Mouse (Mus musculus): ENCODE results near the gene Sp100.
"Not testable (repeated sequence)": the region's sequence is repeated elsewhere in the genome, so short reads cannot be mapped to it uniquely, and the experiment has no call there.

Sp100 gene

DNA sequence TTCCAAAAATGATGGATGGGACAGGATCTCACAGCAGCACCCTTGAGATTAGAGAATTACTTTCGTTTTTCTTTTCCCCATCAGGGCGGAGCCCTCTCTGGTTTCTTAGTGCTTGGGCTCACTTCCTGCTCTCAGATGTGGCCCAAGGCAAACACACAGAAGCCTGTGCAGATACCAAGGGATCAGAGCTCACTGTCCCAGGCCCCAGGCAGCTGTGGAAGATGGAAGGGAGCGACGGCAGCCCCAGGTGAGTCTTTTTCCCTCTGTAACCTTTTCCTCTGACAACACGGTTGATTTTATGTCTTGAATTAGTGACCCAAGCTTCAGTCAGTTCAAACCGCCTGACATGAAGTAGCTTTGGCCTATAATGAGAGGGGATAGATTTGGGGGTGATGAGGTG is at the start of gene Sp100:
TSS of gene Sp100 (plus strand) at position 108 of the 400 bp plus-strand sequence.
- DNase-seq: not testable (repeated sequence)

DNA sequence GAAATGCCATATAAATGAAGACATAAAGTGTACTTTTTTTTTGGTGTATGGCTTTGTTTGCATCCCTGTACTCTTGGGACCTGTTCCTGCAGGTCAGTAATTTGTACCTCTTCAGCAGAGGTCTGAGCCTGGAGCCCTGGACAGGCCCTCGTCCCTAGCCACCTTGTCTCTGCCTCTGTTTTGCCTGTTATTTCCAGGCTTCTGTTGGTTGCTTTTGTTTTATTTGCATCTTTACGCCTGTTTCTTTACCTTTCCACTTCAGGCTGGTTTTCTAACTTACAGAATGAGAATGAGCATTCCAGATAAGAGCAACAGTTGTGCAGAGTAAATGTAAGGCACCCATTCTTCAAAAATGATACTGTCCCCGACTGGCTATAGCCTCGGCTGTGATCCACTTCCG is 49.7 kb upstream of the Sp100 start, which contains the start of gene Sp140:
TSS of gene Sp140 (plus strand) at position 301 of the 400 bp plus-strand sequence.
- DNase-seq: not testable (repeated sequence)

DNA sequence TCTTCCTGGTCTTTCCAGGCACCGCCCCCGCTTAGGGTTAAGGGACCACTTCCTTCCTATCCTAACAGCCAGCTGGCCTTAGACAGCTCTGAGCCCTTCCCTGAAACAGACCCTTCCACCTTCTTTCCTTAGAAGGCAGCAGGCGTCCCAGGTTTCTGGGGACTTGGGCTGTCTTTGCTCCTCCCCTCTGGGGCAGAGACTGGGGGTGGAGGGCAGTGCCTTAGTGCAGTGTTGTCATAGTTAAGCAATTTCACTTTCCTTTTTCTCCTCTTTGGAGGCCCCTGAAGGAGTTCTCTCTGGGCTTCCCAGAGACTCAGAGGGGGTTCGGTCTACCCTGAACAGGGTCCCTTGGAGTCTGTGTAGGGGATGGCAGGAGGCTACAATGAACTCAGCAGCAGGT is 49.0 kb upstream of the Sp100 start:
- DNase-seq: not testable (repeated sequence)

DNA sequence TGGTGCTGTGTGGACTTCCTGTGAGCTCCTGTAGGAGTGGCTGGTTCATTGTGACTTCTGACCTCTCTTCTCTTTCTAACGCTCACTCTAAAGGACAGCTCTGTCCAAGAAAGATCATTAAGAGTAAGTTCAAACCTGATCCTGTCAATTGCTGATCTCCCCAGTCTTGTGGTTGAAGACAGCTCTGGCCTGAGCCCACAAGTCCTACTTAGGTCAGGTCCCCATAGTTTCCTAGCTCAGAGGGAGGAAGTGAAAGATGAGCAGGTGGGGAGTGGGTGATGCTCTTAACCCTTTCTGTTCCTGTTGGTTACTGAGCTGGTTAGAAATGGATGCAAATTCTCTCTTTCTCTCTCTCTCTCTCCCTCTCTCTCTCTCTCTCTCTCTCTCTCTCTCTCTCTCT is 45.4 kb upstream of the Sp100 start:
- not testable (repeated sequence) for DNase-seq

DNA sequence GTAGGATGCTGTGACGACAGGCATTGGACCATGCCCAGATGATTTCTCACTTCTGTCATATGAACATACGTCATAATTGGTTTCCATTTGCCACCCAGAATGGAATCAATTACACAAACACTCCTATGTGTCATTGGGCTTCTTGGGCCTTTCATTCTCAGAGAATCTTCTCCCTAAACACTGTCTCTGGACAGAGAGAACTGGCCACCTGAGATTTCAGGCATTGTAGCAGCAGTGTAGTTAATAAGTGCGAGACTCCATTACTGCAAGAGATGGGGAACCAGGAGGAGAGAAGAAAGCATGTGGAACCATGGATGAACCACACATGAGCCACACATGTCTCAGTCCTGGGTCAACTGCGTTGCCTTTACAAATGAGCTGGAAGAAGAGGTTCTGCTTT is 41.4 kb upstream of the Sp100 start:
- not testable (repeated sequence) for DNase-seq

DNA sequence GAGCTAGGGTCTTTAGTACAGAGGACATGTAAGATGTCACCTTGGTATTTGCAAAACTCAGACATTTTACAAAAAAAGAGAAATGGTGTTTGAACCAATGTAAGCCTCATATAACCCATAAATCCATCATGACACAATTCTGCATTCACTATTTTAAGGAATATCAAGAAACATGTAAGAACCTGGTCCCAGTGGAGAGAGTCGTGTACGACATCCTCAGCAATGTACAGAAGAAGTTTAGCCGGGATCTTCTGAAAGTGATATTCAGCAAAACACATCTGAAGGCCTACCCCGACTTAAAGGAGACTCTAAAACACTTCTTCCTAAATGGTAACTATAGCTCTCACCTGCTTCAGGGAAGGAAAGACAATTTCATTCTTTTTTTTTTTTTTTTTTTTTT is 39.2 kb upstream of the Sp100 start:
- DNase-seq: not testable (repeated sequence)

DNA sequence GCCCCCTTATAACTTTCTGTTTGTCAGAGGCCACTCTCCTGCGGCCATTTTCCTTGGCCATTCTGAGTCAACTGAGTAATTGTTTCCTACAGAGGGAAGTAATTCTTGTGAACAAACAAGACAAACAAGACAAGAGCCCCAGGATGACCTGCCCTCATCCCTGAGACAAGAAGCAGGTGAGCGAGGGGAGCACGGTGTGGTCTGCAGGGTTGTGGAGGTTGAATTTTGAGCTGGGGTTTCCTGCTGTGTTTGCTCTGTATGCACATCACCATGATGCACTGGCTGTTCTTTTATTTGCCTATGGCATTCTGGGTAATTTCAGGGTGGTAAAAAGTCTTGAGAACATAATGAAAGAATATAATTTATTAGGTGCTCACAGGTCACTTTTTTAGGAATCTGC is 34.7 kb upstream of the Sp100 start:
- DNase-seq: not testable (repeated sequence)

DNA sequence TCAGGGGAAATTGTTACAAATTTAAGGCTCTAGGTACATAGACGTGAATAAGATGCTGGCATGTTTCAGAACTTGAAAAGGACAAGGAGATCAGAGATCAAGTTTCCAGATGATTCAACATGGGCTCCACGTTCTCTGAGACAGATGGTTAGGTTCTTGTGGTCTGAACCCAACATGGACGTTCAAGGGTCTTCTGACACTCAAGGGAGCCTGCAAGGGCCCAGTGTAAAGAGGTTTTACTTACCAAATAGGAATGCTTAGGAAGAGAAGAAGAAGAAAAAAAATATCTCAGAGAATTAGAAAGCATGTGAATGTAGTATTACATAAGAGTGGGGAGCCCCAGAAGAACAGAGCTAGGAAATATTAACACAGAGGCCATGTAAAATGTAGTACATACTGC is 34.0 kb upstream of the Sp100 start:
- not testable (repeated sequence) for DNase-seq

DNA sequence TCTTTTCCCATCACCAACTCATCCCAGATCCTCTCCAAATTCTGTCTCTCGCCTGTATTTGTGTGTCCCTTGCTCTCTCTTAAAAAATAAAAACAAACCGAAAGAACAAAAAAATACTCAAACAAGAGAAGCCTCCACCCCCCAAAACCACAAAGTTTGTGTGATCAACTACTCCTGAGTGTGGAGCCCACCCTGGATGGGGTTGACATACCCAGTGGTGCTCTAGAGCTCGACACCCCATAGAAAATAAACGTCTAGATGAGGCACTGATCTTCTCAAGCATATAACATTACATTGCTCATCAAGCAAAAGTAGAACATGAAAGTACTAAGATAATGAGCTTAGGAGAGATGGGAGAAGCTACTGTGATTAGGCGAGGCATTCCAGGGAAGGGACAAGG is 32.6 kb upstream of the Sp100 start:
- DNase-seq: not testable (repeated sequence)

DNA sequence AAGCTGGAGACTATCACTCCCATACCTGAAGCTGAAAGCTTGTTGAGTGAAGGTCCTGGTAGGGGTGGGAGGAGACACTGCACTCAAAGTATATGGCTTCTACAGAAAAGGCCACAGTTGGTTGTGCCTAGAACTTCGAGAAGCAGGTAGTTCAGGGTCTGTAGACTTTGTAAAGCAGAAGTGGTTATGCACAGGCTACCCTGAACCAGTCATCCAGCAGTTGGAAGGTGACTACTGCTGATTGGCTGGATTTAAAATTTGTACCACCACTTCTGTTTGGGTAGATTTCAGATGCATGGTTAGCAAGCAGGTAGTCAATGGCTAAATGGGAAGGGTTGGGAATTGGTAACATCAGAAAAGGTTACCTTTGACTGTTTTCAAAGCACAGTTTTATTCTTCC is 31.1 kb upstream of the Sp100 start:
- DNase-seq: not testable (repeated sequence)

DNA sequence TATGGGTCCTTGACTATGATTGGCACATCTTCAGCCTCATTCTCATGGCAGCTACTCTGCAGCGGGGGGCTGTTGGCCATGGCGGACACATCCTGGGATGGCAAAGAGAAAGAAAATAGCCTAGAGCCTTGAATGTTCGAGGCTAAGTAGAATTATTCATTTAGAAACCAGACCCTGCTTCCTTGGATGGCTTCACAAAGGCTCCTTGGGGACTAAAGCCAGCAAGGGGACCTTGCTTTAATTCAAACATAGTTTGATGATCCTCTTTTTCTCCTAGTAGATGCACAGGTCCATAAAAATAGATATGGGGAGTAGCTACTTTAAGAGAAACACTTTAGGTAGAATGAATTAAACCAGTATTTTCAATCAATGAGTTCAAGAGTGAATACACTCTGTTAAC is 12.9 kb upstream of the Sp100 start:
- not testable (repeated sequence) for DNase-seq

DNA sequence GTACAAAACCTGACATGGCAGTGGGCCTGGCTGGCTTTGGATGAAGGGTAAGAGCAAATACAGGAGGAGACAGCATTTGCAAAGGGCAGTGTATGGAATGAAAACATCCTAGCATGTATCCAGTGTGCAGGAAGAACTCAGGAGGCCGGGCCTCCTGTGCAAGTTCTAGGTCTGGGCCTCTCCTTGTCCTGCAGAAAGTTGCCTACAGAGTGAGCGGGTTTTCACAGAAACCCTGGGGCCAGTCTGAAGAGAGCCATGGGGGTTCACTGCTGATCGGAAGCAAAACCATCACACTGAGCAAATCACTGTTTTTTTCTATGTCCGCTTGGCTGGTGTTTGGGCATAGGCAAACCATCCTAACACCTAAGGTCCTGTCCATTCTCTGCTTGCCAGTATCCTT is 11.6 kb upstream of the Sp100 start:
- not testable (repeated sequence) for DNase-seq

DNA sequence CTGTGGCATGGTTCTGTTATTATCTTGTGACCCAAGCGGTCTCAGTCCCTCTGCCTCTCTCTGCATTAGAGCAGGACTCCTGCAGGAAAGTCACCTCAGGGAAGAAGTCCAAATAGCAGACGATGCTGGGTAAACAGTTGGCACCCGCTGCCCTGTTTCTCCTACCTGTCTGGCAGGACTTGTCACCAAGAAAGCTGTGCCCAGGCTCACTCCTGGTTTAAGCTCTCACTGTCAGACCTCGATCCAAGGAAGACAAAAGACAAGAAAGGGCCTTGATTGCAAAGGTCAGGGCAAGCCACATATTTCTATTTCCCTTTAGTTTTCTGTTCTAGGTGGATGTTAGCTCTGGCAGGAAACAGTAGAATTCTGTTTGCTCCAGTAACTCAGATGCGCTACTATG is 736 bp downstream of the Sp100 start:
- not testable (repeated sequence) for DNase-seq

DNA sequence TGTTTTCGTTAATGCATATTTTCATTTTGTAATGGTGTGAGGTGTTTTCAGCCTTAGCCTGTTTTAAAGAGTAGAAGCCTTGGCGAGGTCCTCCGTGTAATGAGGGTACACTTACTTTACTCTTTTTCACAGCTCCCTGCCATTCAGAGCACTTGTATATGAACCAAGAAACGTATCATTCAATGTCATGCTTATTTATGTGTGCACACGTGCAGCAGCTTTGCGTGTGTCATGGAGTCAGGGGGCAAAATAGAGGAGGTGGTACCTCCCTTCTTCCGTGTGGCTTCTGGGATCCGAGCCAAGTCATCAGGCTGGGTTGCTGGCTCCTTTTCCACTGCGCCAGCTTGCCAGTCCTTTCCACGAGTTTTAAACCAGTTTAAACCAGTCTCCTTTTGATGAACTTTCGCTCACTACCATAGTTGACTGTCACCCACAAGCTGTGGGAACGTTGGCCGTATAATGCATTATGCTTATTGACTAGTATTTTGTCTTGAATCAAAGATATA is 2.0 kb downstream of the Sp100 start:
- not testable (repeated sequence) for DNase-seq

DNA sequence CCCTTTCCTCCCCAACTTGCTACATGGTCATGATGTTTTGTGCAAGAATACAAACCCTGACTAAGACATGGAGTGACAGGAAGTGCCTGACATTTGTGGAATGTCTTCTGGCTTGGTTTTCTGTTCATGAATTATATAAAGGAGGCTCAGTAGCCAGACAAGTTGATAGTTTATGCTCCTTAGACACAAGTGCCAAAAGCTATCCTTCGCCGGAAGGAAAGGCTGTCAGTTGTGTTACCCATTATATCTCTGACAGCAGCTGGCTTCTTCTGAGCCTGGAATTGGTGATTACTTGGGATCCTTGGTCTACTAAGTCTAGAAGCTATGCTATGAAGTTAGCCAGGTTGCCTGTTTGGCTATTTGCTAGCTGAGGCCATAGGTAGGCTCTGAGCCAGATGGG is 7.4 kb downstream of the Sp100 start:
- DNase-seq: not testable (repeated sequence)

DNA sequence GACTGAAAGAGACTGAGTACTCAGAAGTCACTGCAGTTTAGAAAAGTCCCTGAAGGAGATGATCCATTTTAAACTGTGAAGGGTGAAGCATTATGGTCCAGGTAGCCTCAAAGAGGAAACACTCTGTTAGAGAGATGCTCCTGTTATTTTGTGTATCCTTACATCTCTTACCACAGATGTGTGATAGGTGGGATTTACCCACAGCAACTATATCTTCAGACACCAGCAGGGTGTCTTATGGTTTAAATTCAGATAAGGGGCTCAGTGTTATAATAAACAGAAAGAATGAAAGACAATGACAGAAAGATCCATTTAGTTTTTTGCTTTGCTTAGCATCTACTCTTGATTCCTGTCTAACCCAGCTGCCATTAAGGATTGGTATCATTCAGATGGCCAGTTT is 14.5 kb downstream of the Sp100 start:
- DNase-seq: no peak

DNA sequence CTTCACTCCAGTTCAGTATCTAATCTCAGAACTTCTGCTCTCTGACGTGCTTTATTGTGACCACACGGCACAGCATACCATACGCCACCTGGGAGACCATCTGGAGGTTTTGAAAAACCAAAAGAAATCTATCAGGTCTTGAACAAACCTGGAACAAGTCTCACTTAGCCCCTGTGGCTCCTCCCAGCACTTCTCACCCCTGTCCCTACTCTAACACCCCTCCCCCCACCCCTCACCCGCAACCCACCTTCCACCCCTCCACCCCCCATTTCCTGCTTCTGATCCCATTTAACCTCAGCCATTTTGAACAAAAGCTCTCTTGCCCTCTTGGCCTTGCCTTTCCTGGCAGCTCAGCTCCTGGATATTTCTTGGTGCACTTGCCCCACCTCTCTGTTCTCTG is 30.4 kb downstream of the Sp100 start:
- no peak for DNase-seq

DNA sequence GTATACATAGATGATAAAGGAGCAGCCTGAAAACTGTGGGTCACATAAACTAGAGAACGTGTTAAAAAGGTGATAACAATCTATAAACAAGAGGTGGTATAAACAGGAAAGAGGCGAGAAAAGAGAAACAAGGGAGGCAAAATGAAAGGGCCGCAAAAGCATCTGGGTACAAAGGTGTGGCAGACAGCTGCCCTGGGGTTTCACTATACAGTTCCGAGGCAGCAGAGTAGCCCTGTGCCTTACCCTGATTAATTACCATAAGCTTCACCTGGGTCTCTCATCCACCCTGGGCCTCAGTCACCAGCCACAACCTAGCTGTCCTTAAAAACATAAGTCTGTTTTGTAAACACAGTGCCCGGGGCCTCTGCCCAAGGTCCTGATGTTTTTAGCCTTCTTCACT is 36.9 kb downstream of the Sp100 start:
- no peak for DNase-seq

DNA sequence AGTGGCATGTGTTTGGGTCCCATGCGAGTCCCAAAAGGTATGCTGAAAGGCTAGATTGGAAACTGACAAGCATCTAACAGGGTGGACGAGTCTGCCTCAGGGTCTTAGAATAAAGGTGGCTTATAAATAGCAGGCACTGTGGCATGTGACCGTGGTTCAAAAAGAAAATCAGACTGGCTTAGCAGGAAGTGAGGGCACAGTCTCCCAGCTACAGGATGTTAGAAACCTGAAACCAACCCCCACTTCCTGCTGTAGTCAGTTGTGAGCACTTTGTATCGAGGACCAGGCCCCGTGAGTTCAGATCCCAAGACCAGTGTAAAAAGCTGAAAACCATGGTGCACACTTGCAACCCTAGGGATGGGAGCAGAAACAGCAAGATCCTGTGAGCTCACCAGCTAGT is 37.6 kb downstream of the Sp100 start:
- no peak for DNase-seq

DNA sequence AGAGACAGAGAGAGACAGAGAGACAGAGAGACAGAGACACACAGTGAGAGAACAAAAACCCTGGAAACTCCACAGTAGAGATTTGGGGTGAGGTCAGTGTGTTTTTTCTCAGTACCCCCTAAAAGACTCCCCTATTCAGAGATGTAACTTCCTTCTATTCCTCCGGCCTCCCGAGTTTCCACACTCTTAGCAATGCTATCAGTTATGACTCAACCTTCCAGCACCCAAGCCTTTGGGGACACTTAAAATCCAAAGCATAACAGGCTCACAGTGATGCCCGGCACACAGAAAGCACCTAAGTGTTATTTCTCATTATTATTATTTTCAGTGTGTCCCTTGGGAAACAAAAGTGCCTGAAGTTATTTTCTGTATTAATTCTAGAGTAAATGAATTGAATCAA is 40.8 kb downstream of the Sp100 start:
- no peak for DNase-seq

DNA sequence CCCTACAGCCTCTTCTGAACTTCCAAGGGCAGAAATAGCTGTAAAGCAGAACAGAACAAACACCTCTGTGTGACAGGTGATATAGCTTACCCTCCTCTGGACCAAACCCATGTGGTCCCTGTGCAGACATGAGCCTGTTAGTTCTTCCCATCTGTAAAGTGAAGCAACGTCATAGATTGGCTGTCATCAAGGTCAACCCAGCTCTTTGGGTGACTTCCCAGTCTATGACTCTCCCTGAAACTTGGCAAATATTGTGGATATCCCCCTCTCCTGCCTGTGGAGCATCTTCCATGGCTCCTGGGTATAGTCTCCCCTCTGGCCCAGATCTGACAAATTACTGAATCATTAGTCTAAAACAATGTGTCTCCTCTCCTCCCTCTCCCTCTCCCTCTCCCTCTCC is 42.5 kb downstream of the Sp100 start:
- DNase-seq: no peak

DNA sequence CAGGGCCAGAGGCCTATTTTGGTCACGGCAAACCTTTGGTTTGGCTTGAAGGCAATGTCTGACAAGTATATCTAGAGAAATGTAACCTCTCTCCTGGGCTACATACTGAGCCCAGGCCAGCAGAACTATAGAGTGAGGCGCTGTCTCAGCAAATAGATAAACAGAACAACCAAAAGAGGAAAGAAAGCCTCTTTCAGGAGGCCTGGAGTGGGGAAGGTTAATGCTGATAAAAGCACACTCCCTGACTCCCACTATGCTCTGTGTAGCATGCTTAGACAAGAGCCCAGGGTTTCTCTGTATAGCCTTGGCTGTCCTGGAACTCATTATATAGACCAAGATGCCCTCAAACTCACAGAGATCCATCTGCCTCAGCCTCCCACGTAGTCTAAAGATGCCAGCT is 43.5 kb downstream of the Sp100 start:
- DNase-seq: no peak

DNA sequence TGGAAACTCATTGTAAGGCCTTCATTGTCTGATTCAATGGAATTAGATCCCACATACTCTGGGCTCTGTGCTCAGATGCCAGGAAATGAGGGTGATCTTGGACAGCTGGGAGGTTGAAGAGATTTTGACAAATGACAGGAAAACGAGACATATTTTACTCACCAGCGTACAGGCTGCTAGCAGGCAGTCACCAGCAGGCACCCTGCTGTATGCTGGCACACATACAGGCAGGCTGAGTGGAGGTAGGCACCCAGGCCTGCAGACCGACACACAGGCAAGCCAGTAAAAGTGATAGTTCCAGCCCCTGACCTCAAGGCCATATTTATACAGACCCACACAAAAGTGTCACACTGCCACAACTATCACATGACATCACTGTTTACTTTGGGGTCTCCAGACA is 45.9 kb downstream of the Sp100 start:
- no peak for DNase-seq

DNA sequence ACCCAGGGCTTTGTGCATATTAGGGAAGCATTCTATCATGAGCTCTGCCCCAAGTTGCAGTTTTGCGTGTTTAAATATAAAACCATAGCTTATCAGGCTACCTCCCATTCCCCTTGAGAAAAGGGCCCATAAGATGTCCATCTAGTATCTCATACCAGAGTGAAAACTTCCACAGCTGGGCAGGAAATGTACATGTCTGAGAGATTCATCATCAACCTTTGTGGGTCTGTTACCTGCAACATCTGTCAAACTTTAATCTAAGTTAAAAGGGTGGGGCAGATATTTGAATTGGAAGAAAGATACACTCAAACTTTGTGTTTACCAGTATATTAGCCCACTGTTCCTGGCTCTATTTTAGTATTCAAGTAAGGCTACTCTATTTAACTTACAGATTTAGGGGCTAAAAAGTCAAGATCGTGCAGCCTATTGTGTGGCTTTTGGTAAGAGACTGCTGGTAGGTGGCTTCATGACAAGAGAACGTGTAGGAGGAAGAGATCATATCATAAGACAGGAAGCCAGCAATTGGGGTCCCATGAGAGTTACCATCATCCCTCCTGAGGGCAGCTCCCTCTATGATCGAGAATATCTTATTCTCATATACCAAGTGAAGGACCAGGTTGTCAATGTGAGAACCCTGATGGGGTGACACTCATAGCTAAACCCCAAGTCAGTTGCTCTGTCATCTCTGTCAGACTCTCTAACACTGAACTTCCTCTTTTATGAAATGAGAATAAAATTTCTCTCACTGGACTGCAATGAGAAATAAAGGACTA is 48.1 kb downstream of the Sp100 start:
- no peak for DNase-seq

DNA sequence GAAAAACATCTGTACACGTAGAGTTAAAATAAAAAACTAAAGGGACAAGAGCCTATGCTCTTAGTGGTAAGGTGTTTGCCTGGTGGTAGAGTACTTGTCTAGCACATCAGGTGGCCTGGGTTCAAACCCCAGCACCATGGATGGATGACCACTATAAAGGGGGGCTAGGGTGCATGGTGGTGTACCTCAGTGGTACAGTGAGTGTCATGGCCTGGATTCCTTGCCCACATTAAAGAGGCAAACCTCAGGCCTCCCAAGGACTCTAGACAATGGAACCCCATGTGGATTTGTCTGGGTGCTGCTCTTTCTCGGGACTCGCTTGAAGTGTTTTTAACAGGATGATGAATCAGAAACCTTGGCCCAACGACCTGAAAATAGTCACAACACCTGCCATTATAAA is 52.7 kb downstream of the Sp100 start:
- DNase-seq: no peak
